Mouse (Mus musculus) heart, embryonic 15.5 days (tissue): ENCODE data around the gene Mup15. TPM values are rescaled to one million over a fixed set of nuclear protein-coding genes. Genes with fewer than 3 reads are reported as not detected.
"Not testable (repeated sequence)": the region's sequence is repeated elsewhere in the genome, so short reads cannot be mapped to it uniquely, and the experiment has no call there.

ENCODE experiments used
- ATAC-seq: fragments of 200-750 bp; cut with Nextera tagmentation; replicated peaks from 2 replicates; pipeline ENCODE4 v1.8.0; 2017; ENCODE audit warnings: low read depth, moderate TSS enrichment; ENCODE audit not compliant: insufficient number of reproducible peaks, insufficient read depth, low FRiP score
- H3K27ac ChIP-seq: fragments of 300-500 bp; sonication (generic); 2 replicates; pipeline ENCODE4 v1.5.1; 2015; ENCODE audit warnings: mild to moderate bottlenecking, inconsistent platforms
- H3K27me3 ChIP-seq: fragments of 300-500 bp; sonication (generic); 2 replicates; pipeline ENCODE4 v1.6.1; 2015; ENCODE audit warnings: inconsistent platforms
- H3K36me3 ChIP-seq: fragments of 300-500 bp; sonication (generic); 2 replicates; pipeline ENCODE4 v1.6.1; 2015; ENCODE audit warnings: mild to moderate bottlenecking, inconsistent platforms
- H3K4me1 ChIP-seq: fragments of 300-500 bp; sonication (generic); replicated peaks from 2 replicates; pipeline ENCODE4 v1.6.1; 2015; ENCODE audit warnings: inconsistent platforms
- H3K4me2 ChIP-seq: fragments of 300-500 bp; sonication (generic); 2 replicates; pipeline ENCODE4 v1.6.1; 2015; ENCODE audit warnings: inconsistent platforms, mild to moderate bottlenecking, moderate library complexity
- H3K4me3 ChIP-seq: fragments of 300-500 bp; sonication (generic); 2 replicates; pipeline ENCODE4 v1.5.1; 2015; ENCODE audit warnings: mild to moderate bottlenecking, inconsistent platforms
- H3K9ac ChIP-seq: fragments of 300-500 bp; sonication (generic); 2 replicates; pipeline ENCODE4 v1.6.1; 2015; ENCODE audit warnings: mild to moderate bottlenecking, inconsistent platforms
- H3K9me3 ChIP-seq: fragments of 300-500 bp; sonication (generic); replicated peaks from 2 replicates; pipeline ENCODE4 v1.6.1; 2016; ENCODE audit warnings: inconsistent platforms
- WGBS: fragments of 180-500 bp; shearing (Covaris S2); methylation state at CpG from one replicate; pipeline ENCODE4 v1.1.7; 2015; ENCODE audit warnings: mixed read lengths; 5-methylcytosine and 5-hydroxymethylcytosine counted together
- polyA plus RNA-seq: library from polyadenylated mRNA; unstranded; fragments of >200 nt; fragmentation: Nextera tagmentation; extraction: Ambion mirVana; gene quantifications from 2 replicates; pipeline ENCODE4 v1.2.1, GENCODE M21; 2015

The Mup15 gene
- polyA plus RNA-seq = not detected in 2 replicates

DNA sequence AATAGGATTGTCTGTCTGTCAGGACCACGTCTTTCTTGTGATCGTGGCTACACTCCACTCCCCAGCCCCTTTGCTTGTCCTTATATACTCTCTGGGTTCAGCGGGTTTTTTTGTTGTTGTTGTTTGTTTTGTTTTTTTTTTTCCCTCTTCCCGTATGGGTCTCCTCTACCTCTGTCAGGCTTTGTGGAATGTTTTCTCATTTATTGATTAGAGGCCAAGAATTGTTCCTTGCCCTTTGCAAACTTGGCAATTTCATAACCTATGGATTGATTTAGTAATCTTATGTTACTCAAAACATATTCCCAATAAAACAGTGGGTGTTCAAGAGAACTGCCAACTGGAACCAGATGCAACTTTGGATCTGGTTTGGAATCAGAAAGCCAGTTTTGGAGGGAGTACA, at the start of gene Mup15:
Gene Mup15 (minus strand): TSS at position 101 of the 400 bp plus-strand sequence.
- not testable (repeated sequence) for H3K27ac ChIP-seq, H3K4me3 ChIP-seq, H3K9me3 ChIP-seq, H3K27me3 ChIP-seq, H3K9ac ChIP-seq, H3K4me1 ChIP-seq, ATAC-seq, H3K4me2 ChIP-seq, H3K36me3 ChIP-seq
- no CpG with 5 or more reads among the region's 4 CpGs for WGBS

Other genes starting within 250 kb of the Mup15 start
- not detected in 2 replicates for gene Mup13, start 211.5 kb downstream of the Mup15 start, polyA plus RNA-seq
- not detected in 2 replicates for gene Mup14, start 135.7 kb downstream of the Mup15 start, polyA plus RNA-seq
- gene Mup16, start 79.8 kb upstream of the Mup15 start, polyA plus RNA-seq = not detected in 2 replicates
- not detected in 2 replicates for gene Mup17, start 156.1 kb upstream of the Mup15 start, polyA plus RNA-seq
- gene Mup18, start 234.4 kb upstream of the Mup15 start, polyA plus RNA-seq = not detected in 2 replicates